Mouse (Mus musculus): ENCODE data around the gene Nr6a1. TPM values are rescaled to one million over a fixed set of nuclear protein-coding genes. Genes with fewer than 3 reads are reported as not detected.
A peak's percentile ranks its signal among the peaks of the same experiment; 100 is the strongest.

The Nr6a1 gene
- polyA plus RNA-seq, 1 experiment from 2014 or later: 4.4 TPM

DNA sequence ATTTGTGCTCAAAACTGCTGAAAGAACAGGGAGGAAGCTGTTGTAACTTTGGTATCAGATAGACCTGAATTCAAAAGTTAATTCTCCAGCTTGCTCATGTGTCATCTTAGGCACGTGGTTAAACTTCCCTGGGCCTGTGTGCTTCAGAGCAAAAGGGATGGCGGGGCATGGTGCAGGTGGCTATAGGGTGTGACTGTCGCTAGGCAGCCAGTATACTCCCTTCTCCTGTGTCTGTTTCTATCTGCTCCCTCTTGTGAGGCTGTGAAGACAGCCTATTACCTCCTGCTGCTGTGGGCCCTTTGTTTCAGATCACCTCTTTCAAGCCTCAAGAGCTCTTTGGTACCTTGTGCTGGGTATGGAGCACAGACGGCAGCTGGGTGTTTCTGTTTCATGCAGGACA is 205.4 kb downstream of the Nr6a1 start:
- Histone ChIP-seq H3K4me1 (ENCODE audit: control insufficient read depth, insufficient read depth, low read length) (0 out of 2 replicates have a peak, but pooled peaks cover 2% of the 10 kb centered on the region), H3K27ac (ENCODE audit: low read depth, low read length) (no peak overlapping the region), H3K27me3 (ENCODE audit: control insufficient read depth, insufficient read depth, low read length) (no peaks in the 10 kb centered on the region), H3K4me2 (no peak overlapping the region), H3K9ac (ENCODE audit: low read length) (no peak overlapping the region), H3K4me3 (ENCODE audit: low read depth, low read length) (no peak overlapping the region), H3K36me3 (ENCODE audit: control insufficient read depth, insufficient read depth, low read length) (no peaks in the 10 kb centered on the region), H3K9me3 (ENCODE audit: control insufficient read depth, low read length) (no peaks in the 10 kb centered on the region)
- WGBS: 39% methylated on average over 4 of the region's 4 CpGs
- ATAC-seq (ENCODE audit: low FRiP score) (no peak), DNase-seq (ENCODE audit: low spot score, missing footprints) (no peak)

DNA sequence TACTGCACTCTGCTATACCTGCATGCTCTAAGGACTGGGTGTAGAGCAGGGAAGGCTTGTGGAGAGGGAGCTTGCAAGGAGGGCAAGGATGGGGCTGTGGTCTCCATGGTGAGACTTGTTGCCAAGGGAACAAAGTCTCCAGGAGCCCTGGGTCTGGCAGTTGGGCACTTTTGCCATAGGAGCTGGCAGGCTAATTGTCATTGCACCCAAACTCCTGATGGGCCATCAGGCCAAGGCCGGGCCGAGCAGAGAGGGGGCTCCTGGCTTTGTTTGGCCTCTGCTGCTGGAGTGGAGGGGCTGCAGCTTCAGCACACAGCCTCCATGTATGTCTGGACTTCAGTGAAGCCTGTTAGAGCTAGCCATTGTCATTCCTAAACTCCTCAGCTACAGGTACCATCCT is 206.8 kb downstream of the Nr6a1 start:
- no peaks in the 10 kb centered on the region for H3K9me3 ChIP-seq (ENCODE audit: control insufficient read depth, low read length)
- no peak for ATAC-seq (ENCODE audit: low FRiP score)
- no peak overlapping the region for H3K4me3 ChIP-seq (ENCODE audit: low read depth, low read length)
- no peak overlapping the region for H3K4me2 ChIP-seq
- no peak overlapping the region for H3K27ac ChIP-seq (ENCODE audit: low read depth, low read length)
- no peaks in the 10 kb centered on the region for H3K36me3 ChIP-seq (ENCODE audit: control insufficient read depth, insufficient read depth, low read length)
- 48% methylated on average over 2 of the region's 2 CpGs for WGBS
- 0 out of 2 replicates have a peak, but pooled peaks cover 2% of the 10 kb centered on the region for H3K4me1 ChIP-seq (ENCODE audit: control insufficient read depth, insufficient read depth, low read length)
- no peaks in the 10 kb centered on the region for H3K27me3 ChIP-seq (ENCODE audit: control insufficient read depth, insufficient read depth, low read length)
- no peak for DNase-seq (ENCODE audit: low spot score, missing footprints)
- no peak overlapping the region for H3K9ac ChIP-seq (ENCODE audit: low read length)

DNA sequence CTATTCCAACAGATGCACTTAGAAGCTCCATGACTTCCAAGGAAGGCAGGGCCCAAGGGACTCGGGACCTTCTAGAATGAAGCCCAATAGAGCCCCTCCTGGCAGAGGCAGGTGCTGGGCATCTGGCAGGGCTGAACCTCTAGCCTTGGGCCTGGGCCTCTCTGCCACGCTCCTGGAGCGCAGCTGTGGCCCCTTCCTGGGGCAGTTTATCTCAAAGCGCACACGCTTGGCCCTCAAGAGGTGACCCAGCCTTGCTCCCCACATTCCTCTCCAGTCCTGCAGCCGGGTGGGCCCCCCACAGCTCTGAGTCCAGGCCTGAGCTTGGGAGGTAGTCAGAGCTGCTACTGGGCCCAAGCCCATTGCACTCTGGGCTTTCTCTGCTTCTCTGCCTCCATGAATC is 208.1 kb downstream of the Nr6a1 start:
- H3K36me3 ChIP-seq (ENCODE audit: control insufficient read depth, insufficient read depth, low read length): no peaks in the 10 kb centered on the region
- H3K9me3 ChIP-seq (ENCODE audit: control insufficient read depth, low read length): no peaks in the 10 kb centered on the region
- H3K27me3 ChIP-seq (ENCODE audit: control insufficient read depth, insufficient read depth, low read length): peaks cover 3% of the 10 kb centered on the region; the same call in 1 of the 2 replicates
- no peak overlapping the region for H3K27ac ChIP-seq (ENCODE audit: low read depth, low read length)
- ATAC-seq (ENCODE audit: low FRiP score) (no peak), DNase-seq (ENCODE audit: low spot score, missing footprints) (no peak)
- no peak overlapping the region for H3K4me3 ChIP-seq (ENCODE audit: low read depth, low read length)
- no peak overlapping the region for H3K4me2 ChIP-seq
- no peak overlapping the region for H3K9ac ChIP-seq (ENCODE audit: low read length)
- 79% methylated on average over 6 of the region's 6 CpGs for WGBS
- H3K4me1 ChIP-seq (ENCODE audit: control insufficient read depth, insufficient read depth, low read length): no peaks in the 10 kb centered on the region

DNA sequence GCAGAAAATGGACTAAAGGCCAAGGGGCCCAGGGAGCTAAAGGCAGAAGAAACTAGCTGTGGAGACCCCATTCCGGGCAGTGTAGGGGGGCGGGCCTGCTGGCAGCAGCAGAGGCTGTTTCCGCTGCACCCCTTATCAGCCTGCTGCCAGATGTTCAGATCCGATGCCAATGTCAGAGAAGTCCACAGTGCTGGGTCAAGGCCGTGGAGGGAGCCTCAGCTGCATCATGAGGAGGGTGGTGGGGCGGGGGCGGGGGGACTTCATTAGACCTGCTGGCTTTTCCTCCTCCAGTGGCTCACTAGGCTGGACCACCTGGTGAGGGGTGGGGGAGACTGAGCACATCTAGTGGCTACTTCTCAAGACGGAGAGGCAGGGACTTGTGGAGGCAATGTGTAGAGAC is 208.8 kb downstream of the Nr6a1 start:
- Histone ChIP-seq H3K27me3 (ENCODE audit: control insufficient read depth, insufficient read depth, low read length) (peaks cover 9% of the 10 kb centered on the region), H3K9me3 (ENCODE audit: control insufficient read depth, low read length) (no peaks in the 10 kb centered on the region), H3K9ac (ENCODE audit: low read length) (no peak overlapping the region), H3K36me3 (ENCODE audit: control insufficient read depth, insufficient read depth, low read length) (no peaks in the 10 kb centered on the region), H3K4me1 (ENCODE audit: control insufficient read depth, insufficient read depth, low read length) (no peaks in the 10 kb centered on the region), H3K4me3 (ENCODE audit: low read depth, low read length) (no peak overlapping the region), H3K27ac (ENCODE audit: low read depth, low read length) (no peak overlapping the region), H3K4me2 (no peak overlapping the region)
- DNase-seq (ENCODE audit: low spot score, missing footprints) (no peak), ATAC-seq (ENCODE audit: low FRiP score) (no peak)
- WGBS: 69% methylated on average over 8 of the region's 8 CpGs

DNA sequence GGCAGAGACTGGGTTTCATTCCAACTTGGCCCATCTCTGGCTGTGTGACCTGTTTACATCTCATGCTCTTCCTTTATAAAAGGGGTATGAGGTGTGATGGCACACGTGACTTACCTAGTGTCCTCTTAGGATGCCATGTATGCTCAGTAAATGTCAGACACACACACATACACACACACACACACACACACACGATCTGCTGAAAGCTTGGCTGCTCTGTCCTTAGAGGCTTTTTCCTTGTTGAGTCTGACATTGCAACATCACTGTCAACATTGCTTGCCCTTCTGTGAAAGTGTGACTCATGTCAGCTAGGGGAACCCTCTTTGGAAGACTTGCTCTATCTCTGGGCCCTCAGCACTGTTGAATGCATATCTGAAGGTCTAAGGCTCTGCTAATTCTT is 210.1 kb downstream of the Nr6a1 start:
- H3K27ac ChIP-seq (ENCODE audit: low read depth, low read length): no peak overlapping the region
- no peak overlapping the region for H3K4me2 ChIP-seq
- DNase-seq (ENCODE audit: low spot score, missing footprints): no peak
- peaks cover 22% of the 10 kb centered on the region for H3K27me3 ChIP-seq (ENCODE audit: control insufficient read depth, insufficient read depth, low read length)
- no peak overlapping the region for H3K9ac ChIP-seq (ENCODE audit: low read length)
- no peak overlapping the region for H3K4me3 ChIP-seq (ENCODE audit: low read depth, low read length)
- H3K4me1 ChIP-seq (ENCODE audit: control insufficient read depth, insufficient read depth, low read length): no peaks in the 10 kb centered on the region
- no peak for ATAC-seq (ENCODE audit: low FRiP score)
- WGBS: 79% methylated on average over 2 of the region's 2 CpGs
- no peaks in the 10 kb centered on the region for H3K36me3 ChIP-seq (ENCODE audit: control insufficient read depth, insufficient read depth, low read length)
- no peaks in the 10 kb centered on the region for H3K9me3 ChIP-seq (ENCODE audit: control insufficient read depth, low read length)

DNA sequence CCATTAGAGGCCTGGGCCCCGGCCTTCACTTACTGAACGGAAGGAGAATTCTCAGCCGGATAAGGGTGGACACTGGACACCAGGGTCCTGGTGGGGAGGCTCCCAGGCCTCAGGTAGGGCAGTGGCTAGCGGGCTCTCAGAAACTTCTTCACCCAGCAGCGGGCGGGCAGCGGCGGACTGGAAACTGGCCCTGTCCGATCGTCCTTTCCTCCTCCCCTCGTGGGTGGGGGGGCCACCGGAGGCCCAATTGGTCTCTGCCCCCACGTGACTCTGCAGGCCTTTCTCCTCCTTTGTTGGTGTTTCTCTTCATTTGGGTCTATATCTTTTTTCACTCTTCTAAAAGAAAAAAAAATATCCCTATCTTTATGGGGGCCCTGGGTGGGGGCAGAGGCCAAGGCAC is 213.2 kb downstream of the Nr6a1 start, which contains the start of gene Nr5a1:
Gene Nr5a1 (minus strand): TSS at position 219 of the 400 bp plus-strand sequence.
- no peaks in the 10 kb centered on the region for H3K9me3 ChIP-seq (ENCODE audit: control insufficient read depth, low read length)
- DNase-seq (ENCODE audit: low spot score, missing footprints): no peak
- H3K4me3 ChIP-seq (ENCODE audit: low read depth, low read length): no peak within 1 kb of the TSS
- 94% methylated on average over 12 of the region's 13 CpGs for WGBS
- H3K27me3 ChIP-seq (ENCODE audit: control insufficient read depth, insufficient read depth, low read length): peaks cover 53% of the 10 kb centered on the region
- no peak for ATAC-seq (ENCODE audit: low FRiP score)
- no peak within 1 kb of the TSS for H3K9ac ChIP-seq (ENCODE audit: low read length)
- no peaks in the 10 kb centered on the region for H3K36me3 ChIP-seq (ENCODE audit: control insufficient read depth, insufficient read depth, low read length)
- peaks cover 18% of the 10 kb centered on the region for H3K4me1 ChIP-seq (ENCODE audit: control insufficient read depth, insufficient read depth, low read length)
- no peak within 1 kb of the TSS for H3K4me2 ChIP-seq
- no peak within 1 kb of the TSS for H3K27ac ChIP-seq (ENCODE audit: low read depth, low read length)

DNA sequence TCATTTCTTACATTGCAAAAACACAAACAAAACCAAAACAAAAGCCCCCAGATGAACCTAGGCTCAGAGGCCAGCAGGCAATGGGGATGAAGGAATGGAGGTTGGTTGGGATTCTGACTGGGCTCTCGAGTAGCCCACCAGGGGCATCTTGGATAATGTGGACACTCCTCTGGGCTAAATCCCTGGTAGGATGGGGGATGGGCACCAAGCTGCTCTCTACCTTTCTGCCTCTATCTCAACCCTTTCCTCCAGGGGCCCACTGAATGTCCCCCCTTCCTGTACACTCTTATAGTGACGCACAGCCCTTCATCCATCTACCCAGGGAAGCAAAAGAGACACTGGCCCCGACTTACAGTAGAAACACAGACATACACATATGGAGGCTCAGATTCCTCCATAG is 213.9 kb downstream of the Nr6a1 start:
- 66% methylated on average over 3 of the region's 3 CpGs for WGBS
- H3K27ac ChIP-seq (ENCODE audit: low read depth, low read length): no peak overlapping the region
- peaks cover 18% of the 10 kb centered on the region for H3K4me1 ChIP-seq (ENCODE audit: control insufficient read depth, insufficient read depth, low read length)
- no peak overlapping the region for H3K4me2 ChIP-seq
- no peaks in the 10 kb centered on the region for H3K36me3 ChIP-seq (ENCODE audit: control insufficient read depth, insufficient read depth, low read length)
- no peak overlapping the region for H3K9ac ChIP-seq (ENCODE audit: low read length)
- no peaks in the 10 kb centered on the region for H3K9me3 ChIP-seq (ENCODE audit: control insufficient read depth, low read length)
- no peak for ATAC-seq (ENCODE audit: low FRiP score)
- peaks cover 60% of the 10 kb centered on the region for H3K27me3 ChIP-seq (ENCODE audit: control insufficient read depth, insufficient read depth, low read length)
- DNase-seq (ENCODE audit: low spot score, missing footprints): peak; percentile 81
- H3K4me3 ChIP-seq (ENCODE audit: low read depth, low read length): no peak overlapping the region

DNA sequence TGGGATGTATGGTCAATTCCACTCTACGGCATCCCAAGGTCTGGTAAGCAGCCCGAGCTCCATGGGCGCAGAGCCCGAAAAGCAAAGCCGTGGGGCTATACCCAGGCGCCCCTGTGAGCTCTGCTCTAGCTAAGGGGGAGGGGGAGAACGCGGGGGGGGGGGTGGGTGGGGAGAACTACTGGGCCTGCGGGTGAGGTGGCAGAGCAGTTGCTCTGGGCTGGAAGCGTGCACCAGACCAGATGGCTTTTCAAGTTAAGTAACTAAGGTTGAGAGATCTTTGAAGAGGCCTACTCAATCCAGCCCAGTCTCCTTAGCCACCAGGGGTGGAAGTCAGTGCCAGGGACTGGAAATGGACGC is 214.7 kb downstream of the Nr6a1 start:
- no peak for DNase-seq (ENCODE audit: low spot score, missing footprints)
- Histone ChIP-seq H3K9me3 (ENCODE audit: control insufficient read depth, low read length) (no peaks in the 10 kb centered on the region), H3K27ac (ENCODE audit: low read depth, low read length) (no peak overlapping the region), H3K4me2 (no peak overlapping the region), H3K4me1 (ENCODE audit: control insufficient read depth, insufficient read depth, low read length) (peaks cover 18% of the 10 kb centered on the region), H3K27me3 (ENCODE audit: control insufficient read depth, insufficient read depth, low read length) (peaks cover 69% of the 10 kb centered on the region), H3K9ac (ENCODE audit: low read length) (no peak overlapping the region), H3K4me3 (ENCODE audit: low read depth, low read length) (no peak overlapping the region), H3K36me3 (ENCODE audit: control insufficient read depth, insufficient read depth, low read length) (no peaks in the 10 kb centered on the region)
- 15% methylated on average over 10 of the region's 11 CpGs for WGBS
- ATAC-seq (ENCODE audit: low FRiP score): no peak

DNA sequence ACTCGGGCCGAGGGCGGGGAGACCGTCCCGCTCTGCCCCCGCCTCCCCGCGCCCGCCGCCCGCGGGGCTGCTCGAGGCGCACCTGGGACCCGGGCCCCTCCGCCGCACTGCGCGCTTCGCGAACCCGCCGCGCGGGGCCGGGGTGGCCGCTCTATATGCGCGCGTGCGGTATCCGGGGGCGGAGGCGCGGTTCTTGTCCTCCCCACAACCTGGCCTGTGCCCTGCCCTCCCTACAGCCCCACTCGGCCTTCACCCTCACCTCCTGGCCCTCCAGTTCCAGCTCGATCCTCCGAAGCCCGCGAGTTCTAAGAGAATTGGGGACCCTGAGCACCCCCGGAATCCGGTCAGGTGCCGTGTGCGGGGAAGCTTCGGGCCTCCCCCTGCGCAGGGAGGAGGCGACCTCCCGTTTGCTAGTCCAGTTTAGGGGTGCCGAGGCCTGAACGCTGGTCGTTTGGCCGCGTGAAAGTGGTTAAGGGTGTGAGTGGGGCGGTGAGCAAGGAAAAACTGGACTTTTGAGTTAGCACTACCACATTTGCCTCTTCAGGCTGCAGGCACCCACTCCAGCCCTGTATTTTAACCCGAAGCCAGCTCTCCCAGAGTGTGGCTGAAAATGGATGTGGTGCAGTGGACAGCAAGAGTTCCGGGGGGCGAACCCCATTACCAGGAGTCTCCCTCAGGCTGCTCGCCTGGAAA is 215.3 kb downstream of the Nr6a1 start:
- H3K27ac ChIP-seq (ENCODE audit: low read depth, low read length): no peak overlapping the region
- H3K4me3 ChIP-seq (ENCODE audit: low read depth, low read length): peak overlapping the region; percentile 24
- H3K9ac ChIP-seq (ENCODE audit: low read length): no peak overlapping the region
- H3K36me3 ChIP-seq (ENCODE audit: control insufficient read depth, insufficient read depth, low read length): no peaks in the 10 kb centered on the region
- peaks cover 73% of the 10 kb centered on the region for H3K27me3 ChIP-seq (ENCODE audit: control insufficient read depth, insufficient read depth, low read length)
- 3% methylated on average over 50 of the region's 58 CpGs for WGBS
- DNase-seq (ENCODE audit: low spot score, missing footprints) (peak; percentile 92), ATAC-seq (ENCODE audit: low FRiP score) (0 out of 2 replicates have a peak, but pooled peaks have one; percentile 22)
- H3K9me3 ChIP-seq (ENCODE audit: control insufficient read depth, low read length): no peaks in the 10 kb centered on the region
- peaks cover 18% of the 10 kb centered on the region for H3K4me1 ChIP-seq (ENCODE audit: control insufficient read depth, insufficient read depth, low read length)
- H3K4me2 ChIP-seq: peak overlapping the region; percentile 42

Measured in midbrain, embryonic 11.5 days (tissue).